Mouse (Mus musculus): ENCODE results near the gene Macc1. TPM values are rescaled to one million over a fixed set of nuclear protein-coding genes. Genes with fewer than 3 reads are reported as not detected.

Gene Macc1
- polyA plus RNA-seq (2016; fragmentation: Nextera tagmentation; extraction: Ambion mirVana): 0.24 and 0.25 TPM in 2 replicates

DNA sequence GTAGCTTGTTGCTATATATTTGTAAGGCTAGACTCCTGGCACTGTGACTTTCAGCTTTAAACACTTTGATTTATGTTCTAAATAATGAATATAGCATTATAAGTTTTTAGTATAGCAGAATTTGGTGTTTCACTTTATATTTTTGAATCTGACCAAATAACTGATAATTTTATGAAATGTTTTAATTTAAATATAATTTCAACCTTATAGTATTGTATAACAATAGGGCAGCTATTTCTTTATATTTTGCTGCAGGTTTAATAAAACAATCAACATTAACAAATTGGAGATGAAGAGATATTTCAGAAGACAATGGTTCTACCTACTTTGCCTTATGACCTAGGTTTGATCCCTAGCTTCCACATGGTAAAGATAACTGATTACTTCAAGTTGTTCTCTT is at the start of gene Macc1:
Macc1 (plus strand) TSS at position 301 of the 400 bp plus-strand sequence.
- Histone ChIP-seq H3K27ac (no peak within 1 kb of the TSS), H3K4me3 (no peak within 1 kb of the TSS), H3K27me3 (ENCODE audit: insufficient read depth, poor library complexity, severe bottlenecking) (no peaks in the 10 kb centered on the region), H3K36me3 (no peaks in the 10 kb centered on the region), H3K4me1 (replicated peaks) (no peaks in the 10 kb centered on the region), H3K9me3 (no peaks in the 10 kb centered on the region)
- DNase-seq (ENCODE audit: low spot score): no peak

DNA sequence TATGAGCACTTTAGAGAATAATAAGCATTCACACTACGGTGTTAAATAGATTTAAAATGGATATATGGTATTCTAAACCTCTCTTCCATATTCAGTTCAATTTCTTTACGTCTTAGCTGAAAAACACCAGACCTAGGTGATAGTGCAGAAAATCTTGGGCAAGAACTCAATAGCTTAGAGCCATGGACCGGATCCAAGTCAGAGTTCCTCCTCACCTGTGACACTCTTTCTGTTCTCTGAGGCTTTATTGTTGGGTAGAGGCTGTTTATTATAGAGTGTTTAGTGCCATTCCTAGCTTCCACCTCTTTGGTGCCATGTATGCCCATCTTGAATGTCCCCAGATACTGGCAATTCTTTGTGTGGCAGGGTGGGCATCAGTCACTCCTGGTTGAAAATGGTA is 49.6 kb upstream of the Macc1 start:
- H3K36me3 ChIP-seq: no peaks in the 10 kb centered on the region
- no peaks in the 10 kb centered on the region for H3K27me3 ChIP-seq (ENCODE audit: insufficient read depth, poor library complexity, severe bottlenecking)
- H3K9me3 ChIP-seq: no peaks in the 10 kb centered on the region
- DNase-seq (ENCODE audit: low spot score): no peak
- H3K4me1 ChIP-seq (replicated peaks): no peaks in the 10 kb centered on the region
- H3K27ac ChIP-seq: no peak overlapping the region
- no peak overlapping the region for H3K4me3 ChIP-seq
- 97% methylated on average over 3 of the region's 3 CpGs for WGBS

GRCm38 (mm10) chr12:119268723-119269122 is 45.3 kb upstream of the Macc1 start:
- no peaks in the 10 kb centered on the region for H3K9me3 ChIP-seq
- WGBS: 70% methylated on average over 1 of the region's 1 CpGs

DNA sequence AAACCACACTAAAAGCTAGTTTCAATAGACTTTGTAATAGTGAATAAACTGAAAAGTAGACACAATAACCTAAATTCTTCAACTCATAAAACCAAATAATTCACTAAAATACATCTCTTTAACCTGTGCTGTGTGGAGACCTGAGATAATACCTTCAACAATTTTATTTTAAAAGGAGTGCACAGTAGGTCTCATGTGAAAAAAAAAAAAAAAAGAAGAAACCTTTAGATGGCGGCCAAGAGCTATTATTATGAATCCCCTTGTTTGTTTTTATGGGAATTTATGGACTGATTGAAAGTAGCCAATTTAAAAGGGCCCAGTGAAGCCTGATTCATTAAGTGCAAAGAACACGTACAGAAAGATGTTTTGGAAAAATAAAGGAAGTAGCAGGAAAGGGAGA is 44.0 kb upstream of the Macc1 start:
- no peak overlapping the region for H3K4me3 ChIP-seq
- peaks cover 30% of the 10 kb centered on the region for H3K4me1 ChIP-seq (replicated peaks)
- WGBS: 83% methylated on average over 2 of the region's 2 CpGs
- H3K27ac ChIP-seq: no peak overlapping the region
- no peaks in the 10 kb centered on the region for H3K9me3 ChIP-seq
- H3K27me3 ChIP-seq (ENCODE audit: insufficient read depth, poor library complexity, severe bottlenecking): no peaks in the 10 kb centered on the region
- no peak for DNase-seq (ENCODE audit: low spot score)
- H3K36me3 ChIP-seq: no peaks in the 10 kb centered on the region

More at GRCm38 (mm10) chr12:119268723-119269122, 45.3 kb upstream of the Macc1 start:
- Histone ChIP-seq H3K4me1 (replicated peaks) (peaks cover 18% of the 10 kb centered on the region), H3K36me3 (no peaks in the 10 kb centered on the region), H3K4me3 (no peak overlapping the region), H3K27me3 (ENCODE audit: insufficient read depth, poor library complexity, severe bottlenecking) (no peaks in the 10 kb centered on the region), H3K27ac (no peak overlapping the region)
- no peak for DNase-seq (ENCODE audit: low spot score)

DNA sequence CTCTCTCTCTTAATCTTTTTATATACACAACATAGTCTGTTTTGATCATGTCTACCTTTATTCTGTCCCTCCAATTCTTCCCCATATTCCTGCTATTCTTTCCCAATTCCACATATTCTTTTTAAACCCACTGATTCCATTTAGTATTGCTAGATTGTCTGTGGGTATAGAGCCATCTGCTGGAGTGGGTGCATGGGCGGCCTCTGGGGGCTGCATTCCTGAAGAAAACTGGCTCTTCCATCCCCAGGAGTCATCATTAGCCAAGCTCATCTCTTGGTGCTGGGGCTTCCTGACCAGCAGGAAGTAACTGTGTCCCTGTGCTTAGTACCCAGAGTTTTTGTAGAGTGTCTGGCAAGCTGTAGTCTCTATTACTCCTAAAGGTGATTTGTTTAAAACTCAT is 42.1 kb upstream of the Macc1 start:
- Histone ChIP-seq H3K4me1 (replicated peaks) (peaks cover 30% of the 10 kb centered on the region), H3K36me3 (no peaks in the 10 kb centered on the region), H3K9me3 (no peaks in the 10 kb centered on the region), H3K4me3 (no peak overlapping the region), H3K27me3 (ENCODE audit: insufficient read depth, poor library complexity, severe bottlenecking) (no peaks in the 10 kb centered on the region), H3K27ac (no peak overlapping the region)
- WGBS: 86% methylated on average over 1 of the region's 1 CpGs
- no peak for DNase-seq (ENCODE audit: low spot score)

GRCm38 (mm10) chr12:119273605-119274004 is 40.5 kb upstream of the Macc1 start:
- 8% methylated on average over 1 of the region's 1 CpGs for WGBS
- no peak for DNase-seq (ENCODE audit: low spot score)
- peak overlapping the region; percentile 79 for H3K27ac ChIP-seq
- peaks cover 30% of the 10 kb centered on the region for H3K4me1 ChIP-seq (replicated peaks)
- no peak overlapping the region for H3K4me3 ChIP-seq
- H3K27me3 ChIP-seq (ENCODE audit: insufficient read depth, poor library complexity, severe bottlenecking): no peaks in the 10 kb centered on the region
- no peaks in the 10 kb centered on the region for H3K36me3 ChIP-seq
- H3K9me3 ChIP-seq: no peaks in the 10 kb centered on the region

DNA sequence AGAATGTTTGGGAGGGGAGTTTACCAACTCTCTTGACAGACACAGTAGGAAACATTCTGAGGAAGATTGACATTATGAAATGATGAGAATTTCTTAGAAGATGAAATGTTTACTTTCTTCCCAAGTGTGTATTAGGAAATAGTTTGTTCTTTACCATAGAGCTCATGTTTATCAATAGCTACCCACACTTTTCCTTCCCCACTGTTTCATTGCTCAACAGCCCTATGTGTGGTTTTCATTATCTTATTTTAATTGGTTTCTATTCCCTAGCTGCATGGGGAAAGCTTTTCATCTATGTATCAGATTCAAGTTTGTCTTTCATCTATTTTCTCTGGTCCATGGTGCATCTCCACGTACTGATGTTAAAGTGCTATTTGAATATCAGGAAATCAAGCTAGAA is 37.8 kb upstream of the Macc1 start:
- no peak for DNase-seq (ENCODE audit: low spot score)
- H3K4me1 ChIP-seq (replicated peaks): peaks cover 30% of the 10 kb centered on the region
- H3K9me3 ChIP-seq: no peaks in the 10 kb centered on the region
- WGBS: 75% methylated on average over 1 of the region's 1 CpGs
- no peaks in the 10 kb centered on the region for H3K27me3 ChIP-seq (ENCODE audit: insufficient read depth, poor library complexity, severe bottlenecking)
- H3K27ac ChIP-seq: no peak overlapping the region
- no peaks in the 10 kb centered on the region for H3K36me3 ChIP-seq
- H3K4me3 ChIP-seq: no peak overlapping the region

- 96% methylated on average over 6 of the region's 6 CpGs for WGBS
- no peak for DNase-seq (ENCODE audit: low spot score)
- Histone ChIP-seq H3K27me3 (ENCODE audit: insufficient read depth, poor library complexity, severe bottlenecking) (no peaks in the 10 kb centered on the region), H3K4me1 (replicated peaks) (no peaks in the 10 kb centered on the region), H3K9me3 (no peaks in the 10 kb centered on the region), H3K36me3 (no peaks in the 10 kb centered on the region), H3K27ac (no peak overlapping the region), H3K4me3 (no peak overlapping the region)
Observed at GRCm38 (mm10) chr12:119291618-119292017, 22.5 kb upstream of the Macc1 start.

DNA sequence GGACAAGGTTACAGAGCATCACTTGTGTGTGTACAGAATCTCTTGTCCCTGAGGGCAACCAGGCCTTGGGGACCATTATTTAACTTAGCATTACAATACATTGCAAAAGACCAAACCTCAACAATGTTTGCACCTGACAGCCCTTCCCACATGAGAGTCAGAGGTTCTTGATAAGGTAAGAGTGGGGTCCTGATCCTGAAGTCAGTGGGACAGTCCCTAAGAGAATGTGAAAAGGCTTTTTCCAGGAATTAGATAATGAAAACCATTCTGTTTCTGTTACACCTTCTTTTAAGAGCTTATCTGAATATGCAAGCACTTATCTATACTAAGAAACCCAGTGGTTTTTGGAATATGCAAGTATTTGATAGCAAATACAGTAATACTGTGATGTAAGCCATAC is 10.5 kb upstream of the Macc1 start:
- H3K4me1 ChIP-seq (replicated peaks): no peaks in the 10 kb centered on the region; the same call in 1 of the 2 replicates
- DNase-seq (ENCODE audit: low spot score): no peak
- H3K27me3 ChIP-seq (ENCODE audit: insufficient read depth, poor library complexity, severe bottlenecking): no peaks in the 10 kb centered on the region
- H3K9me3 ChIP-seq: no peaks in the 10 kb centered on the region
- no peak overlapping the region for H3K27ac ChIP-seq
- H3K36me3 ChIP-seq: no peaks in the 10 kb centered on the region
- no peak overlapping the region for H3K4me3 ChIP-seq

GRCm38 (mm10) chr12:119313014-119313763 is 881 bp upstream of the Macc1 start:
- no peaks in the 10 kb centered on the region for H3K27me3 ChIP-seq (ENCODE audit: insufficient read depth, poor library complexity, severe bottlenecking)
- H3K27ac ChIP-seq: no peak overlapping the region
- no peaks in the 10 kb centered on the region for H3K36me3 ChIP-seq
- WGBS: 77% methylated on average over 3 of the region's 3 CpGs
- no peak overlapping the region for H3K4me3 ChIP-seq
- no peaks in the 10 kb centered on the region for H3K9me3 ChIP-seq
- no peaks in the 10 kb centered on the region; the same call in 1 of the 2 replicates for H3K4me1 ChIP-seq (replicated peaks)
- DNase-seq (ENCODE audit: low spot score): no peak

- Histone ChIP-seq H3K27me3 (ENCODE audit: insufficient read depth, poor library complexity, severe bottlenecking) (no peaks in the 10 kb centered on the region), H3K9me3 (no peaks in the 10 kb centered on the region), H3K4me3 (no peak overlapping the region), H3K4me1 (replicated peaks) (no peaks in the 10 kb centered on the region), H3K27ac (no peak overlapping the region), H3K36me3 (no peaks in the 10 kb centered on the region)
- no peak for DNase-seq (ENCODE audit: low spot score)
- 68% methylated on average over 1 of the region's 1 CpGs for WGBS
Observed at GRCm38 (mm10) chr12:119318799-119319198, 4.7 kb downstream of the Macc1 start.

GRCm38 (mm10) chr12:119325400-119325799 is 11.3 kb downstream of the Macc1 start:
- no peak for DNase-seq (ENCODE audit: low spot score)
- no peaks in the 10 kb centered on the region for H3K36me3 ChIP-seq
- no peak overlapping the region for H3K27ac ChIP-seq
- H3K27me3 ChIP-seq (ENCODE audit: insufficient read depth, poor library complexity, severe bottlenecking): no peaks in the 10 kb centered on the region
- H3K4me1 ChIP-seq (replicated peaks): no peaks in the 10 kb centered on the region
- H3K9me3 ChIP-seq: no peaks in the 10 kb centered on the region
- H3K4me3 ChIP-seq: no peak overlapping the region

- H3K9me3 ChIP-seq: no peaks in the 10 kb centered on the region
- H3K4me3 ChIP-seq: no peak overlapping the region
- peak overlapping the region; percentile 31; the same call in 1 of the 2 replicates for H3K27ac ChIP-seq
- no peak for DNase-seq (ENCODE audit: low spot score)
- peaks cover 11% of the 10 kb centered on the region for H3K4me1 ChIP-seq (replicated peaks)
- 85% methylated on average over 4 of the region's 4 CpGs for WGBS
- no peaks in the 10 kb centered on the region for H3K36me3 ChIP-seq
- no peaks in the 10 kb centered on the region for H3K27me3 ChIP-seq (ENCODE audit: insufficient read depth, poor library complexity, severe bottlenecking)
Observed at GRCm38 (mm10) chr12:119330644-119331043, 16.6 kb downstream of the Macc1 start.

DNA sequence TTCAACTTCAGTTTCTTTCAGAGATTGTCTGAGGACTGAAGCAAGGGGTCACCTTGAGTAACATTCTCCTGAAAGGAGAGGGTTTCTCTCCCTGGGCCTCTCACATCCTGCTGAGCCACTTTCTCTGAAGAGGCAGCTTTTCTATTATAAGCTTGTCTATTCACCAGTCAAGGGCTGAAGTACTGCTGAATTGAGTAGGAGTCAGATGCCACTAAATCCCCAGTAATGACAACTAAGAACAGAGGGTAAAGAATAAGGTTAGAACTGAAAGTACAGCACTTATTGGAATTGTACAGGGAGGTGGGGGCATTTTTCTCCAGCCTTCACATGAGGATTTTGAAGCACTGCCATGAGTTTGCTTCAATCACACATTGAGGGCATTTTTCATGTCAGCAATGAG is 19.3 kb downstream of the Macc1 start:
- no peak overlapping the region for H3K4me3 ChIP-seq
- no peaks in the 10 kb centered on the region for H3K9me3 ChIP-seq
- H3K27me3 ChIP-seq (ENCODE audit: insufficient read depth, poor library complexity, severe bottlenecking): no peaks in the 10 kb centered on the region
- H3K4me1 ChIP-seq (replicated peaks): peaks cover 11% of the 10 kb centered on the region
- no peak for DNase-seq (ENCODE audit: low spot score)
- 0 out of 2 replicates have a peak overlapping the region, but pooled peaks have one; percentile 35 for H3K27ac ChIP-seq
- no peaks in the 10 kb centered on the region for H3K36me3 ChIP-seq
